Mouse (Mus musculus): Measurements from ENCODE around the gene Gpbar1. TPM values are rescaled to one million over a fixed set of nuclear protein-coding genes. Genes with fewer than 3 reads are reported as not detected.
"Not testable (repeated sequence)": the region's sequence is repeated elsewhere in the genome, so short reads cannot be mapped to it uniquely, and the experiment has no call there.

The Gpbar1 gene
- polyA plus RNA-seq, 1 experiment from 2014 or later, result not detected

- no peak for ATAC-seq (ENCODE audit: low FRiP score, low read depth)
- H3K4me3 ChIP-seq, result no peak overlapping the region
- no peaks in the 10 kb centered on the region for H3K36me3 ChIP-seq
- no peak overlapping the region for H3K9ac ChIP-seq (replicated peaks)
- WGBS, result 91% methylated on average over 3 of the region's 3 CpGs
- H3K27me3 ChIP-seq, result no peaks in the 10 kb centered on the region
- no peaks in the 10 kb centered on the region for H3K9me3 ChIP-seq
- no peak overlapping the region for H3K4me2 ChIP-seq (replicated peaks)
- H3K4me1 ChIP-seq, result peaks cover 3% of the 10 kb centered on the region; the same call in 1 of the 2 replicates
- no peak overlapping the region for H3K27ac ChIP-seq (replicated peaks)
These were observed 36.4 kb downstream of the Gpbar1 start for GRCm38 (mm10) chr1:74314796-74315195.

GRCm38 (mm10) chr1:74316114-74316827 is 37.9 kb downstream of the Gpbar1 start:
- Histone ChIP-seq H3K27me3 (no peaks in the 10 kb centered on the region), H3K36me3 (no peaks in the 10 kb centered on the region), H3K9ac (replicated peaks) (no peak overlapping the region), H3K27ac (replicated peaks) (no peak overlapping the region), H3K9me3 (no peaks in the 10 kb centered on the region), H3K4me2 (replicated peaks) (no peak overlapping the region), H3K4me1 (peaks cover 3% of the 10 kb centered on the region; the same call in 1 of the 2 replicates), H3K4me3 (no peak overlapping the region)
- no peak for ATAC-seq (ENCODE audit: low FRiP score, low read depth)
- WGBS, result 80% methylated on average over 4 of the region's 4 CpGs

- Histone ChIP-seq H3K27ac (replicated peaks) (no peak overlapping the region), H3K9ac (replicated peaks) (no peak overlapping the region), H3K36me3 (no peaks in the 10 kb centered on the region), H3K4me2 (replicated peaks) (no peak overlapping the region), H3K9me3 (no peaks in the 10 kb centered on the region), H3K4me3 (no peak overlapping the region), H3K4me1 (peaks cover 3% of the 10 kb centered on the region; the same call in 1 of the 2 replicates), H3K27me3 (no peaks in the 10 kb centered on the region)
- no peak for ATAC-seq (ENCODE audit: low FRiP score, low read depth)
- WGBS, result 89% methylated on average over 3 of the region's 3 CpGs
These were observed 40.4 kb downstream of the Gpbar1 start for GRCm38 (mm10) chr1:74318711-74319110.

- WGBS, result 88% methylated on average over 3 of the region's 3 CpGs
- Histone ChIP-seq H3K9me3 (no peaks in the 10 kb centered on the region), H3K27ac (replicated peaks) (no peak overlapping the region), H3K27me3 (no peaks in the 10 kb centered on the region), H3K36me3 (0 out of 2 replicates have a peak, but pooled peaks cover under 1% of the 10 kb centered on the region), H3K4me3 (no peak overlapping the region), H3K4me1 (peaks cover 3% of the 10 kb centered on the region; the same call in 1 of the 2 replicates), H3K4me2 (replicated peaks) (no peak overlapping the region), H3K9ac (replicated peaks) (no peak overlapping the region)
- ATAC-seq (ENCODE audit: low FRiP score, low read depth), result no peak
These were observed 43.0 kb downstream of the Gpbar1 start for GRCm38 (mm10) chr1:74321396-74321795.

GRCm38 (mm10) chr1:74326916-74327315 is 48.6 kb downstream of the Gpbar1 start:
- ATAC-seq (ENCODE audit: low FRiP score, low read depth), result not testable (repeated sequence)

More at GRCm38 (mm10) chr1:74326916-74327315, 48.6 kb downstream of the Gpbar1 start:
- H3K27ac ChIP-seq (replicated peaks); H3K36me3 ChIP-seq; H3K9ac ChIP-seq (replicated peaks); H3K27me3 ChIP-seq; H3K4me2 ChIP-seq (replicated peaks); H3K9me3 ChIP-seq; H3K4me1 ChIP-seq; H3K4me3 ChIP-seq: not testable (repeated sequence)
- 75% methylated on average over 2 of the region's 2 CpGs for WGBS

Other genes with a start within 250 kb of the Gpbar1 start
- gene Tns1, start 154.1 kb upstream of the Gpbar1 start, polyA plus RNA-seq (2016; fragmentation: Nextera tagmentation; extraction: Ambion mirVana), result 17.1 and 21.0 TPM in 2 replicates
- gene Rufy4, start 153.0 kb upstream of the Gpbar1 start, polyA plus RNA-seq (2016; fragmentation: Nextera tagmentation; extraction: Ambion mirVana), result 0.37 and 0.67 TPM in 2 replicates
- gene Cxcr2, start 124.6 kb upstream of the Gpbar1 start, polyA plus RNA-seq (2016; fragmentation: Nextera tagmentation; extraction: Ambion mirVana), result 0.09 and 0.10 TPM in 2 replicates
- gene Cxcr1, start 83.9 kb upstream of the Gpbar1 start, polyA plus RNA-seq (2016; fragmentation: Nextera tagmentation; extraction: Ambion mirVana), result not detected in 2 replicates
- 357 and 363 TPM in 2 replicates for gene Arpc2, start 42.5 kb upstream of the Gpbar1 start, polyA plus RNA-seq (2016; fragmentation: Nextera tagmentation; extraction: Ambion mirVana)
- gene Aamp, start 6.2 kb downstream of the Gpbar1 start, polyA plus RNA-seq (2016; fragmentation: Nextera tagmentation; extraction: Ambion mirVana), result 176 and 181 TPM in 2 replicates
- 75.0 and 85.3 TPM in 2 replicates for gene Pnkd, start 6.4 kb downstream of the Gpbar1 start, polyA plus RNA-seq (2016; fragmentation: Nextera tagmentation; extraction: Ambion mirVana)
- gene Tmbim1, start 27.1 kb downstream of the Gpbar1 start, polyA plus RNA-seq (2016; fragmentation: Nextera tagmentation; extraction: Ambion mirVana), result 6.7 and 9.8 TPM in 2 replicates
- gene Catip, start 83.6 kb downstream of the Gpbar1 start, polyA plus RNA-seq (2016; fragmentation: Nextera tagmentation; extraction: Ambion mirVana), result 0.58 and 0.66 TPM in 2 replicates
- 2.3 and 2.4 TPM in 2 replicates for gene Slc11a1, start 96.6 kb downstream of the Gpbar1 start, polyA plus RNA-seq (2016; fragmentation: Nextera tagmentation; extraction: Ambion mirVana)
- 28.9 and 31.0 TPM in 2 replicates for gene Ctdsp1, start 113.0 kb downstream of the Gpbar1 start, polyA plus RNA-seq (2016; fragmentation: Nextera tagmentation; extraction: Ambion mirVana)
- 0.28 and 0.55 TPM in 2 replicates for gene Vil1, start 130.8 kb downstream of the Gpbar1 start, polyA plus RNA-seq (2016; fragmentation: Nextera tagmentation; extraction: Ambion mirVana)
- gene Cnot9, start 227.5 kb downstream of the Gpbar1 start, polyA plus RNA-seq (2016; fragmentation: Nextera tagmentation; extraction: Ambion mirVana), result 74.3 TPM in 2 replicates

Measured in midbrain, embryonic 12.5 days (tissue).